Mouse (Mus musculus) limb, embryonic 14.5 days (tissue): Measurements from ENCODE around the gene Mmp20. TPM values are rescaled to one million over a fixed set of nuclear protein-coding genes. Genes with fewer than 3 reads are reported as not detected.

ENCODE experiments used
- ATAC-seq: fragments of 200-750 bp; cut with Nextera tagmentation; 2 replicates; pipeline ENCODE4 v1.8.0; 2017; ENCODE audit warnings: low read depth, moderate number of reproducible peaks, moderate TSS enrichment; ENCODE audit not compliant: low FRiP score
- DNase-seq: peaks from one replicate; pipeline ENCODE4 v3.0.0-alpha.2; 2015; ENCODE audit warnings: low spot score
- H3K27ac ChIP-seq: fragments of 300-500 bp; sonication (generic); replicated peaks from 2 replicates; pipeline ENCODE4 v1.5.1; 2014; ENCODE audit warnings: low read depth, mild to moderate bottlenecking, low read length, moderate library complexity, mixed read lengths
- H3K27me3 ChIP-seq: fragments of 300-500 bp; sonication (generic); 2 replicates; pipeline ENCODE4 v1.6.1; 2014; ENCODE audit warnings: low read length, mixed read lengths; ENCODE audit not compliant: control insufficient read depth, insufficient read depth
- H3K36me3 ChIP-seq: fragments of 300-500 bp; sonication (generic); 2 replicates; pipeline ENCODE4 v1.6.1; 2014; ENCODE audit warnings: mild to moderate bottlenecking, low read length, moderate library complexity, mixed read lengths; ENCODE audit not compliant: control insufficient read depth, insufficient read depth
- H3K4me1 ChIP-seq: fragments of 300-500 bp; sonication (generic); 2 replicates; pipeline ENCODE4 v1.6.1; 2014; ENCODE audit warnings: antibody characterized with exemption, low read length, mixed read lengths; ENCODE audit not compliant: control insufficient read depth, insufficient read depth
- H3K4me2 ChIP-seq: fragments of 300-500 bp; sonication (generic); replicated peaks from 2 replicates; pipeline ENCODE4 v1.6.1; 2014; ENCODE audit warnings: low read depth, mild to moderate bottlenecking, low read length, moderate library complexity; ENCODE audit not compliant: severe bottlenecking
- H3K4me3 ChIP-seq: fragments of 300-500 bp; sonication (generic); replicated peaks from 2 replicates; pipeline ENCODE4 v1.5.1; 2014; ENCODE audit warnings: low read length
- H3K9ac ChIP-seq: fragments of 300-500 bp; sonication (generic); 2 replicates; pipeline ENCODE4 v1.6.1; 2014; ENCODE audit warnings: mild to moderate bottlenecking, low read depth, low read length, moderate library complexity; ENCODE audit not compliant: severe bottlenecking
- H3K9me3 ChIP-seq: fragments of 300-500 bp; sonication (generic); 2 replicates; pipeline ENCODE4 v1.6.1; 2016; ENCODE audit warnings: low read length; ENCODE audit not compliant: control insufficient read depth
- POLR2A ChIP-seq: fragments of 200-500 bp; IDR thresholded peaks from 2 replicates; pipeline ENCODE4 v1.8.0; 2012; ENCODE audit warnings: inconsistent platforms, mild to moderate bottlenecking, moderate library complexity, borderline replicate concordance; ENCODE audit not compliant: insufficient read depth, insufficient read length; ENCODE audit errors: extremely low read depth
- WGBS: fragments of 180-500 bp; shearing (Covaris S2); extraction: QIAGEN DNeasy Blood & Tissue Kit; methylation state at CpG from one replicate; pipeline ENCODE4 v1.1.7; 2014; 5-methylcytosine and 5-hydroxymethylcytosine counted together
- polyA plus RNA-seq, 2 experiments: library from polyadenylated mRNA; depleted of rRNA in 1 of 2; stranded (reverse) in 1 of 2; unstranded in 1 of 2; fragments of >200 nt; fragmentation: Nextera tagmentation in 1 of 2; extraction: Ambion mirVana in 1 of 2; gene quantifications; 2 replicates each; pipeline versions ENCODE4 v1.2.1 to v1.2.3; 2012 to 2014

Mmp20 gene
- polyA plus RNA-seq, 2 experiments = 0.08 TPM; not detected in 1

DNA sequence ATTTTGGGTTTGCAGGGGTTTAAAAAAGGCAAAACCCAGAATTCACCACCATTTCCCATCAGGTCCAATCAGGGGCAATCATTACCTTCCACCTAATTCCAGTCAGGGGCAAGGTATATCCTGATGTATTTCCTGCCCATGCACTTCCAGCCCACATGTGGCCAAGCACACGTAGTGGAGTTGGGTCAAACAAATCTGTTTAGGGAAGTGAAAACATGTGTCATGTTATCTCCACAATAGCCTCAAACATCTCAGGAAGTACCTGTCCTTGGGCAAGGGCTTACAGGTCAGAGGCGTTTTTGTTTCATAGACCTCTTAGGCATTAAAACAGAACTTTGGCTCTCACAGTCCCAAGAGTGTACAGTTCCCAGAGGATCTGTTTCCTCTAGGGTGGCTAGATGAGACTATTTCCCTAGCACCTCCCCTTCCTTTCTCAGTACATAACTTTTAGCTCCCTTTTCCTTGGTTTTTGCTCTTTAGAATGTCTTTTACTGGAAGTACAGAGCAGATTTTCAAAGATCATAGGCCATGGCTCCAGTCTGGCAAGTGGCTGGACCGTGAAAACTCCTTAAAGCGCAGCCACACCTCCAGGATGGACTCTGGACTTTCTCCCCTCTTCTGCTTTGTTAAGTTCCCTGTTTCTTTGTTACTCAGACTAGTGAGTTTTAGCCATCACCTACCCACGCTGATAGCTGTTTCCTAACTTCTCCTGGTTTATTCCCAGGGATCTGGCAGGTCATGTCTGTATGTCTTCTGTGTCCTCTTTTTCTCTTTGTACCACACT, 22.6 kb downstream of the Mmp20 start:
- no peak for ATAC-seq
- no peak for DNase-seq
- Histone ChIP-seq H3K9me3 (no peaks in the 10 kb centered on the region), H3K4me3 (no peak overlapping the region), H3K4me1 (no peaks in the 10 kb centered on the region), H3K36me3 (no peaks in the 10 kb centered on the region), H3K9ac (no peak overlapping the region), H3K27ac (no peak overlapping the region), H3K27me3 (no peaks in the 10 kb centered on the region), H3K4me2 (no peak overlapping the region)
- 73% methylated on average over 5 of the region's 5 CpGs for WGBS
- no peak for TF ChIP-seq POLR2A

DNA sequence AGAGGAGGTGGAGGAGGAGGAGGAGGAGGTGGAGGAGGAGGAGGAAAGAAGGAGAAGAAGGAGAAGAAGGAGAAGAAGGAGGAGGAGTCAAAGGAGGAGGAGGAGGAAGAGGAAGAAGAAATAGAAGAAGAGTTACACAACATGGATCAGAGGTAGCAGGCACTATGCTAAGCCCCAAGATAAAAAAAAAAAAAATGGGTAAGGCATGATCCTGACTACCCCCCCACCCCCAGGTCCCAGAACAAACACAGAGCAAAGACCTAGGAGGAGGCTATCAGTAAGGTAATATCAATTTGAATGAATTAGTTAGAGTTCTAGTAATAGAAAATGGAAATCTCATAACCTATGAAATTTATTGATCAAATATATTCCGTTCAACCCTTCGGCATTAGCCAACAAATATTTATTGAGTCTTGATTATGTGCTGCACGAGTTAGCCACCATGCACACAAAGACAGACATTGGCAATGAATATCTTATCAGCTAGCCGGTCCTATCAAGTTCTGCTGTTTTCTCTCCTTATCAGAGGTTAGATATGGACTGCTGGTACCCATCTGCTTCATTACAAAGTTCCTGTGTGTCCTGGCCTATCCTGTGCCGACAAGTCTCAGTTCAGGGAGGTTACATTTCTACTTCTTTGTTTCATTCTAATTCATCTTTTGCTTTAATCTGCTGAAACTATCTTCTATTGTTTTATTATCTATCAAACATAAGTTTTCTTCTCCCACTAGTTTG, 24.5 kb downstream of the Mmp20 start:
- H3K9me3 ChIP-seq = no peaks in the 10 kb centered on the region
- H3K4me3 ChIP-seq = no peak overlapping the region
- H3K9ac ChIP-seq = no peak overlapping the region
- H3K36me3 ChIP-seq = no peaks in the 10 kb centered on the region
- 89% methylated on average over 5 of the region's 5 CpGs for WGBS
- no peak for TF ChIP-seq POLR2A
- H3K4me2 ChIP-seq = no peak overlapping the region
- DNase-seq (no peak), ATAC-seq (no peak)
- H3K27ac ChIP-seq = no peak overlapping the region
- H3K4me1 ChIP-seq = no peaks in the 10 kb centered on the region
- no peaks in the 10 kb centered on the region for H3K27me3 ChIP-seq

DNA sequence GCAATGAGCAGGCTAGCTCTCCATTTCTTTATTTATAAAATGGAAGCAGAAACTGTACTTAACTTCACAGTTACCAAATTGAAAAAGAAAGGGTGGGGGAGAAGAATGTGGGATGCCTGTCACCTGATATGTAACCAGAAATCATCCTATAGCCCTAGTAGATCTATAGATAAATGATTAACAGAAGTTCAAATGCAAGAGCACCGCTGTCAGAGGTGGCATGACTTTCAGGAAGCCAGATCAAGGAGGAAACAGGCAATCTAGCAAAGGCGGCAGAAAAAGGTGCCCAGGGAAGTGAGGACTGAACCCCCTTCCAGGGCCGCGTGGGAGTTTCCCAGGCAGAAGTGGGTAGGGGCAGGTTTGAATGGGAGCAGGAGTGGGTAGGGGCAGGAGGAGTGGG, 29.9 kb downstream of the Mmp20 start:
- no peak for ATAC-seq
- H3K4me1 ChIP-seq = no peaks in the 10 kb centered on the region
- TF ChIP-seq POLR2A = no peak
- H3K9me3 ChIP-seq = no peaks in the 10 kb centered on the region
- 77% methylated on average over 4 of the region's 4 CpGs for WGBS
- H3K4me2 ChIP-seq = no peak overlapping the region
- H3K36me3 ChIP-seq = no peaks in the 10 kb centered on the region
- H3K27me3 ChIP-seq = no peaks in the 10 kb centered on the region
- no peak overlapping the region for H3K27ac ChIP-seq
- no peak overlapping the region for H3K9ac ChIP-seq
- no peak for DNase-seq
- no peak overlapping the region for H3K4me3 ChIP-seq

DNA sequence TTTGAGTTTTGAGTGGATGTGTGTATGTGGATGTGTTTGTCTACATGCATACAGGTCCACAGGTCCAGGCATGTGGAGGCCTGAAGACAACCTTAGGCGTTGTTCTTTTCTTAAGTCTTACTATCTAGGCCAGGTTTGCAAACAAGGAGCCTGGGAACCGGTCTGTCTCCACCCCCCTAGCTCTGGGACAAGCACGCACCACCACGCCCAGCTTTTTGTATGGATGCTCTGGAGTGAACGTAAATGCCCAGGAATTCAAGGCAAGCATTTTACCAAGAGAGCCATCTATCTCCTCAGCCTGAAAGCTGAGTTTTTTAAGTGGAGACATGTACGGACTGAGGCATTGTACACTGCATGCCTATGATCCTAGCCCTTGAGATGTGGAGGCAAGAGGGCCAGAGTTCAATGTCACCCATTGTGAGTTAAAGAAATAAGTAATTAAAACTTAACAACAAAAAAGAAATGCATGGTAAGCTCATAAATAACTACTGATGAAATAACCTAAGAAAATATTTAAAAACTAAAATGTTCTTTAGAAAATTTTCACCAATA, 31.5 kb downstream of the Mmp20 start:
- Histone ChIP-seq H3K9ac (no peak overlapping the region), H3K4me2 (no peak overlapping the region), H3K9me3 (no peaks in the 10 kb centered on the region), H3K27me3 (no peaks in the 10 kb centered on the region), H3K4me1 (no peaks in the 10 kb centered on the region), H3K27ac (no peak overlapping the region), H3K36me3 (no peaks in the 10 kb centered on the region), H3K4me3 (no peak overlapping the region)
- 76% methylated on average over 6 of the region's 6 CpGs for WGBS
- no peak for DNase-seq
- no peak for ATAC-seq
- TF ChIP-seq POLR2A = no peak

DNA sequence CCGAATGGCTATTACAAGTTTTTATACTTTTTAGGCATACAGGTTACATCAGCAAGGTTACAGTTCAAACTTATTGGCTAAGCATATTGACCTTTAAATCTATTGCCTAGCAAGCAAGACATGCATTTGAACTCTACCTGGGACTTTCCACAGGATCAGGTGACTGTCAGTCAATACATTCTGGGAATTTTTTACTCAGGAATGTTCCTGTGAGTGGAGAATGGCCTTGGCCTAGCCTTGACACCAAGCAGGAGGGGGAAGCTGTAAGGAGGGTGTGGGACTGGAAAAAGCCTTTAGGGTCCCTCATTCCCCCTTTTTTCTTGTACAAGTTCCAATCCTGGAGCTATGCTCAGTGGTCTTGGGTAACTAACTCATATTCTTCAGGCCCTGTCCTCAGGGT, 33.3 kb downstream of the Mmp20 start:
- H3K4me3 ChIP-seq = no peak overlapping the region
- no peak overlapping the region for H3K27ac ChIP-seq
- ATAC-seq = no peak
- no peak overlapping the region for H3K9ac ChIP-seq
- no peak overlapping the region for H3K4me2 ChIP-seq
- H3K4me1 ChIP-seq = no peaks in the 10 kb centered on the region
- H3K36me3 ChIP-seq = no peaks in the 10 kb centered on the region
- no peaks in the 10 kb centered on the region for H3K27me3 ChIP-seq
- no peaks in the 10 kb centered on the region for H3K9me3 ChIP-seq
- 97% methylated on average over 1 of the region's 1 CpGs for WGBS
- no peak for TF ChIP-seq POLR2A
- DNase-seq = no peak
